Mouse (Mus musculus): ENCODE measurements around the gene Chd5. TPM values are rescaled to one million over a fixed set of nuclear protein-coding genes. Genes with fewer than 3 reads are reported as not detected.

The Chd5 gene
- total RNA-seq, 2 experiments from 2014 or later = 0.16 to 0.58 TPM

- intact Hi-C loops (cut with DNase I) = no loop called here
- DNase-seq = no peak
Measured at GRCm38 (mm10) chr4:152350722-152351421, 12.4 kb downstream of the Chd5 start.

- DNase-seq = no peak
- intact Hi-C loops (cut with DNase I) = no loop called here
Measured at GRCm38 (mm10) chr4:152351422-152352305, 13.2 kb downstream of the Chd5 start.

DNA sequence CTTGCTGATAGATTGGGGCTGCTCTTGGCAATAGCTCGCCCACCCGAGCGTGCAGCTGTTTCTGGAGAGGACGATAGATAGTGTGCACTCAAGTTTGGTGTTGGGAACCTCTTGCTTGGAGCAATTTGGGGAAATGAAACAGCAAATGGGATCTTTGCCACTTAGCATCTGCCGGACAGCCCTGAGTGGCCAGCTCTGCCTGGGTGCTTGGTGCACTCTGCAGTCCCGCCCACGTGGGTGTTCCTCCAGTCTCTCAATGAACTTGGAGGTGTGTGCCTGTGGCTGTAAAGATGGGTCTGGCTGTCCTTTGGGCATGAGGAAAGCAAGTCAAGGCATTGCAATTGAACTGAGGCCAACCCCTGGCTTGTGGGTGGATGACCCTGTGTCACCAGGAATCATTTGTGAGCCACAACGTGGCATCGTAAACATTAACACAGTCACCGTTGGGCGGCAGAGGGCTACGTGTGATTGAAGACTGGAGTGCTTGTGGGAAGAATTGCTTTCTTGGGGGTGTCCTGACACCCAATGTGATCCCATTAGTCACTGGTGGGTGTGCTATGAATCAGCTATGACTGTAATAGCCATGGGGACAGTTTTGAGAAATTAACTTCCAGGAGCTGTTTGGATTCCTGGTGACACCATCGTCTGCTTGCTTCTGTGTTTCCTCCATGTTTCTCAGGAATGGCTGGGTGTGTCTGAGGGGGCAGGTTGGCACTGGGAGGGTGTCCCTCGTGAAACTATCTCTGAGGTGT is 15.6 kb downstream of the Chd5 start:
- intact Hi-C loops (cut with DNase I) = no loop called here
- no peak for DNase-seq

DNA sequence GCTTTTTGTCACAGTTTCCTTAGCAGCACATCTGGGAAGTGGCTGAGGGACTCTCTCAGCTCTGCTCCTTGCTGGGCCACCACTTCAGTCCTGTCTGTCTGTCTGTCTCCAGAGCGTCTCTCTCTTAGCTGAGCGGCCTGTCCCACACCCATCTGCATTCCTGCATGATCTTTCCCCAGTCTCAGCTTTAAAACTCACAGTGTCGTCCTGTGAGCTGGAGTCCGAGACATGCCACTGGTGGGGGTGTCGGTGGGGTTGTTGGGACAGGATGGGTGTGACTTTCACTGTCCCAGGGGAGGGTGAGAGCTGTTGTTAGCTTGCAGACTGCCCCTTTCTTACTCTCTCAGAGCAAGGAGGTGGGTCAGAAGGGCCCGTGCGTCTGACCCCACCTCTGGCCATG is 17.2 kb downstream of the Chd5 start:
- DNase-seq = no peak
- intact Hi-C loops (cut with DNase I) = no loop called here

GRCm38 (mm10) chr4:152359700-152360099 is 21.2 kb downstream of the Chd5 start:
- no peak for DNase-seq
- intact Hi-C loops (cut with DNase I) = no loop called here

GRCm38 (mm10) chr4:152360855-152361254 is 22.4 kb downstream of the Chd5 start:
- intact Hi-C loops (cut with DNase I) = no loop called here
- DNase-seq = no peak

DNA sequence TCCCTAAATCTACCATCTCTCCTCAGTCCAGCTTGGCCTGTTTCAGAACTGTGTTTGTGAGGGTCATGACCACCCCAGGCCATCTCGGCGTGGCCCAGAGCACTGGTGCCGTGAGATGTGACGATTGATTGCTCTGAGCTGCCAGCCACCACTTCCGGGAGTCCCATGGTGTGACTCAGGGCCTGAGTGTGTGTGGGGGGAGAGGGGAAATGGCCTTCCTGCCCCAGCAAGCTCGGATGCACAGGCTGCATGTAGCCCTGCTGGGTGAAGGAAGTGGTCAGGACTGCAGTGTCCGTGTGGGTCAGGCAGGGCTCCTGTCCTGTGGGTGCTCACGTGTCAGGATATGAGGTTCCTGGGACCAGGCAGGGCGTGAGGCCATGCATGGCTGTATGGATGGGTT is 23.7 kb downstream of the Chd5 start:
- intact Hi-C loops (cut with DNase I) = no loop called here
- no peak for DNase-seq

DNA sequence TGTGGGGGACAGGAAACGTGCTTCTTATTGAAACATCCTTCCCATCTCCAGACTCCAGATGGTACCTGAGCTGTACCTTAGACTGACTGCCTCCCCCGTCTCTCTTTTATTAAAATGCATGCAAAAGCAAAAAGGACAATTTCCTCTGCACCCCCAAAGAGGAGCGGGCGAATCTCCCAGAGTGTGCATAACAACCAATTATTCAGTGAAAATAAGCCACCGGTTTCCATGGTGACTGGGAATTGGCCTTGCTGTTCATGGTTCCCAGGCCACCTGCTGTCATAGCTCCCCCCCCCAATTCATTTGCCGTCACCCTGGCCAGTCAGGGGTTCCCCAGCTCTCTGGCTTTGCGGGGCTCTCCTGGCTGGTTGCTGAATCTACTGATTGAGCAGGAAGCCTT is 26.8 kb downstream of the Chd5 start:
- DNase-seq = no peak
- intact Hi-C loops (cut with DNase I) = no loop called here

DNA sequence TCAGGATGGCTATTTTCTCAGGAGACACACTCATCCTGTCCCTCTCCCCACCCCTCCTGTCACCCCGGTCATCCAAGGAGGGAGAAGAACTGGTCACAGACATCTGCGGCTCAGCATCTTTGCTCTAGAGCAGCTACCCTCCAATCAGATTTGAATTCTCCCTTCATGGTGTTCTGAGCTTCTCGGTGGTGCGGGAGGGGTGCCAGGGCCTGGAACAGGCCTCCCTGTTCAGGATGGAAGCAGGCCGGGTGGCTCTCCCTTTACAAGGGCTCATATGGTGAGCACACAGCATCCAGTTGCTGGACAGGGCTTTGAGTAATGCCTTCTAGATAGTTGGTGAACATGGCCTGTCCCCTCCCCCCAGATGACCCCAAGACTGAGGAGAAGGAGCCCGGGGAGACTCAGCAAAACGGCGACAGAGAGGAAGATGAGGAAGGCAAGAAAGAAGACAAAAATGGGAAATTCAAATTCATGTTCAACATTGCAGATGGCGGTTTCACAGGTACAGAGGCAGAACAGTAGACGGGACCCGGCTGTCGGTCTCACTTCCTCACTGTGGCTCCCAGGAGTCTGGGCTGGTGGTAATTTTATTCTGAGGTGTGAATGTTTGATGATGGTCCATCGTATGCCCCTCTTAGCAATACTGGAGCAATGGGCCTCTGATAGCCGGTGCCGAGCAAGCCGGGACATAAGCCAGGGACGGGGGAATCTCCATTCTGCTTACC is 44.2 kb downstream of the Chd5 start:
- intact Hi-C loops (cut with DNase I) = no loop called here
- DNase-seq = no peak

DNA sequence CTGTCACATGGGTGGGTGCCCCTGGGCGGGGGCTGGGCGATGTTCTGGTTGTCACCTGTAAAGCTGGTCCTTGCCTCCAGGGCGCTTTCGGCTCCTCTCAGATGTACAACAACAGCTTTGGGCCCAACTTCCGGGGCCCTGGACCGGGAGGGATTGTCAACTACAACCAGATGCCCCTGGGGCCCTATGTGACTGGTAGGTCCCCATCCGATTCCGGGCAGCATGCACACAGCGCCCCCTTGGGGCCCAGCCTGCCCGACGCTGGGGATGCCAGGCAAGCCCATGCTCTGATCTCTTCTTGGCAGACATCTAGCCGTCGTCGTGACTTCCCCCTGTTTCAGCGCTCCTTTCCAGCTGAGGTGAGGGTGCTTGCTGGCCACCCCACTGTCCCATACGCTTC is 47.2 kb downstream of the Chd5 start:
- intact Hi-C loops (cut with DNase I) = no loop called here
- DNase-seq = peak in 1 of 2 experiments; percentile 18

DNA sequence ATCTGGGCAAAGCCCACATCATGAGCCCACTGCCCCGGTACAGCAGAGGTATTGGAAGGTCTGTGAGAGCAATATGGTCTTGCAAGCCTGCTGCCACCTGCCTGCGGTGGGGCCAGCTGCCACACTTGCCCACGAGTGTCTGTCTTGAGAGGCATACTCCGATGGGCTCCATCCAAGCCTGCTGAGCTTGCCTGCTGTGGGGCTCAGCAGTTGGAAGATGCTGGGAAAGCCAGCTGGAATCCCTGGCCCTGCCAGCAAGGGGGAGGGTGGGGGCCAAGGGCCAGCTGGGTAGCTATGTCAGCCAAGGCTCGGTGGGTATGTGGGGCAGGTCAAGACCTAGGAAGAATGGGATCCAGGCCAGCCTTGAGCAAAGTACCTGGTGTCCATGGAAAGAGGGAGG is 53.7 kb downstream of the Chd5 start:
- intact Hi-C loops (cut with DNase I) = no loop called here
- no peak for DNase-seq

DNA sequence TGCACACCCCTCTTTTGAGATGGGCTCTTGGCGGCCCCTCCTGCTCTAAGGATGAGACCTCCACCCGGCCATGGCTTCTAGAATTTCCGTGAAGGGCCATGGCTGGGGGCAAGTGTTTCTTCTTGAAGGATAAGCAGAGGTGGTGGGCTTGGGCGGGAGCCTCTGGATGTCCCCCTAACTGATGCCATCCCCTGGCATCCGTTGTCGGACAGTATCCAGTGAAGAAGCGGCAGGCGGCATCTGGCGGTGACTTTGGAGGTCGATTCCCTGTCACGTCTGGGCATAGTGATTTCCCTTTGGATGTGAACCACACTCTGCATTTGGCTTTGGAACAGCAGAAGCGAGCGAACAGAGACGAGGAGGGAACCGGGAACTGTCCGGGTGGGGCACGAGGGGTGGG is 54.2 kb downstream of the Chd5 start:
- DNase-seq = no peak
- intact Hi-C loops (cut with DNase I) = no loop called here

- DNase-seq = no peak
- intact Hi-C loops (cut with DNase I) = no loop called here
Measured at GRCm38 (mm10) chr4:152398926-152399325, 60.5 kb downstream of the Chd5 start.

- DNase-seq = no peak
- intact Hi-C loops (cut with DNase I) = no loop called here
Measured at GRCm38 (mm10) chr4:152405143-152405542, 66.7 kb downstream of the Chd5 start.

GRCm38 (mm10) chr4:152405671-152406201 is 67.3 kb downstream of the Chd5 start:
- no peak for DNase-seq
- intact Hi-C loops (cut with DNase I) = no loop called here

GRCm38 (mm10) chr4:152406531-152406930 is 68.1 kb downstream of the Chd5 start:
- no peak for DNase-seq
- intact Hi-C loops (cut with DNase I) = no loop called here

DNA sequence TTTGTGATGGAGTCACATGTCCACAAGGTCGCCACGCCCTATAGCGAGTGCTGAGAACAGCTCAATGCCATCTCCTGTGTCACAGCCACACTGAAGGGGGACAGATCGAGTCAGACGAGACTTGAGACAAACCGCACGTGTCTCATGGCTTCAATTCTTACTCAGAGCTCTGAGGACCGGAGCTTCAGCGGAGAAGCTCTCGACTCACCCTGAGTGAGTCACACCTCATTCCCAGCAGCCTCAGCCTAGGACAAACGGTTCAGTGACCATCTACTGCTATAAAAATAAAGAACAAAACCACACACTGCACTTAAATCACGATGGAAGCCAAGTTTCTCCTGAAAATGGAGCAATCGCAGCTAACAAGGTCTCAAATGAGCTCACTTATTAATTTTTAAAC is 72.5 kb downstream of the Chd5 start:
- intact Hi-C loops (cut with DNase I) = no loop called here

DNA sequence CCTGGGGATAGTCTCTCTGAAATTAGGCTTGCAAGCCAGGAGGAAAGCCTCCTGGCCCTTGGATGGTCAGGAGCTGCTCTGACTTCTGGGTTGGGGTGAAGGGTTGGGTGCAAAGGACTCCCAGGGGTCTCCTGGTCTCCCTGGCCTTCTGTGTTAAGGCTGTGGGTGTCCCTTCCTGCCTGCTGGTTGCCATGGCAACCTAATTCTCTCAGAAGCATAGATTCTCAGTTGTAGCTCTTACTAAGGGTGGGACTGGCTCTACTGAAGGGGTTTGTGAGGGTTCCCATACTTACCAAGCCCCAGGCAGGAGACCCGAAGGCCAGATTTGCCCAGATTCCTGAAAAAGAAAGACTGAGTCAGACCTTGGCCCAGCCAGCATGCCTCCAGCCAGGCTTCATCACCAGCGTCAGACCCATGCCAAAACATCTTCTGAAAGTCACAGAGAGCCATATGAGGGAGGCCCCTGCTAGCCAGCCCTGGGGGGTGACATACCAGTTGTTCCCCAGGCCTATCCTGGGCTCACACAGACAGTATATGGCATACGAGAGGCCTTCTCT is 74.2 kb downstream of the Chd5 start:
- no peak for DNase-seq
- intact Hi-C loops (cut with DNase I) = no loop called here

More for the DNA sequence above, 72.5 kb downstream of the Chd5 start:
- no peak for DNase-seq

DNA sequence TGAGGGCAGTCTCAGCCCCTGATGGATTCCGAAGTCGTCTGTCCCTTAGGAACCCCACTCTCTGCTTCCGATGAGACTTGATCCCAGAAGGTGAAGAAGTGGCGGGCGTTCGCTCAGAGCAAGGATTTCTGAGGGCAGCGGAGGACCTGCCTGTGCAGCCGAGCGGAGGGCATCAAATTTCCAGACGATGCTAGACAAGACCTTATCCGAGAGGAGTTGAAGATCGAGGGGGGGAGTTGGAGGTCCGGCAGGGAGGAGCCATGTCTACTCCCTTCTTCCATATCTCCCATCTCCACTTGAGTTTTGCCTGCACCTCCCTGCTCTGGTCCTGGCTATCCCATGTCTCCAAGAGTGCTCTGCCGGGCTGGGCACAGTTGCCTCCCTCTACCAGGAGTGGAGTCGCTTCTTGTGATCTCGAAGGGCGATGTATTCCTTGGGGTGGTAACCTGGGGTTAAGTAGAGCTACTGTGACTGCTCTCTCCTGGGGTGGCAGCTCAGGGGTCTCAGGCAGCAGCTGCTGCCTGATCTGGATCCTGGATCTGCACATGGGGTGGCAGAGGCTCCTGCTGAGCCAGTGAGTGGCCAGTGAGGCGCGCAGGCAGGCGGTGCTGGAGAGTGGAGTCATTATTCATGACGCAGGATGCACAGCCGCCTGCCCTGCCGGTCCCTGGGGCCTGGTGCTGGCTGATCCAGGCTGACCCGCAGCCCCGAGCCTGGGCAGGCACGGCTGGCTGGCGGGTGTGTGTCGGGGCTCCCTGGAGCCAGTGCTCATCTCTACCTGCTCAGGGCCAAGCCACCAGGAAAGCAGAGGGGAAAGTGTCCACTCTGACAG is 80.0 kb downstream of the Chd5 start:
- intact Hi-C loops (cut with DNase I) = no loop called here
- DNase-seq = no peak
